Mouse (Mus musculus): ENCODE data around the gene Plcd3. TPM values are rescaled to one million over a fixed set of nuclear protein-coding genes. Genes with fewer than 3 reads are reported as not detected.

Gene Plcd3
- polyA plus RNA-seq, 1 experiment = 0.18 TPM

DNA sequence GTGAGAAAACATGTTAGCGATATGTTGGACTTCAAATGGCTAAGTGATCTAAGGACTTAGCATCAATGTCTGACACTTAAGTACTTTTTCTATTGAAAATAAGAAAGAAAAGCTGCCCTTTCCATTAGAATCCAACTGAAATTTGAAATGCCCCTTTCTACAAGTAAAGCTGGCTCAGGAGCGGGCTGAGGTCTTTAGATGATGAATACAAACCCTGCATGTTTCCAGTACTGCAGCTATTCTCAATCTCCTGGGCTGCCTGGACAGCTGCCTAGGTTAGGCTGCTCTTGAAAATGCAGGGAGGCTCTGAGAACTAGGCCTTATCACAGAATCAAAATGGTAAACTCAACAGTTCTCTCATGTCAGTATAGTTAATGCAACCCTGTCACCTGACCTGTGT lies 17.4 kb upstream of the Plcd3 start:
- Histone ChIP-seq H3K4me1 (peaks cover 29% of the 10 kb centered on the region), H3K27me3 (replicated peaks) (no peaks in the 10 kb centered on the region), H3K36me3 (replicated peaks; ENCODE audit: low read length) (peaks cover 25% of the 10 kb centered on the region), H3K4me3 (replicated peaks) (peak overlapping the region; percentile 98), H3K9me3 (no peaks in the 10 kb centered on the region)
- TF ChIP-seq GATA1 (IDR thresholded peaks at IDR 0.05; ENCODE audit: borderline replicate concordance, low read length) = no peak
- TF ChIP-seq FLI1 (IDR thresholded peaks at IDR 0.05; ENCODE audit: low read length) = no peak

DNA sequence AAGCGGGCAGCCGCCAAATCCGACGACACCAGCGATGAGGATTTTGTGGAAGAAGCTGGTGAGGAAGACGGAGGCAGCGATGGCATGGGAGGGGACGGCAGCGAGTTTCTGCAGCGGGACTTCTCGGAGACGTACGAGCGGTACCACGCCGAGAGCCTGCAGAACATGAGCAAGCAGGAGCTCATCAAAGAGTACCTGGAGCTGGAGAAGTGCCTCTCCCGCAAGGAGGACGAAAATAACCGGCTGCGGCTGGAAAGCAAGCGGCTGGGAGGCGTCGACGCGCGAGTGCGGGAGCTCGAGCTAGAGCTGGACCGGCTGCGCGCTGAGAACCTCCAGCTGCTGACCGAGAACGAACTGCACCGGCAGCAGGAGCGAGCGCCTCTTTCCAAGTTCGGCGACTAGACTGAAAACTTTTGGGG lies 16.1 kb upstream of the Plcd3 start:
- no peaks in the 10 kb centered on the region for H3K27me3 ChIP-seq (replicated peaks)
- no peaks in the 10 kb centered on the region for H3K9me3 ChIP-seq
- H3K36me3 ChIP-seq (replicated peaks; ENCODE audit: low read length) = peaks cover 33% of the 10 kb centered on the region
- no peak for TF ChIP-seq FLI1 (IDR thresholded peaks at IDR 0.05; ENCODE audit: low read length)
- TF ChIP-seq GATA1 (IDR thresholded peaks at IDR 0.05; ENCODE audit: borderline replicate concordance, low read length) = no peak
- peaks cover 27% of the 10 kb centered on the region for H3K4me1 ChIP-seq
- peak overlapping the region; percentile 98 for H3K4me3 ChIP-seq (replicated peaks)

DNA sequence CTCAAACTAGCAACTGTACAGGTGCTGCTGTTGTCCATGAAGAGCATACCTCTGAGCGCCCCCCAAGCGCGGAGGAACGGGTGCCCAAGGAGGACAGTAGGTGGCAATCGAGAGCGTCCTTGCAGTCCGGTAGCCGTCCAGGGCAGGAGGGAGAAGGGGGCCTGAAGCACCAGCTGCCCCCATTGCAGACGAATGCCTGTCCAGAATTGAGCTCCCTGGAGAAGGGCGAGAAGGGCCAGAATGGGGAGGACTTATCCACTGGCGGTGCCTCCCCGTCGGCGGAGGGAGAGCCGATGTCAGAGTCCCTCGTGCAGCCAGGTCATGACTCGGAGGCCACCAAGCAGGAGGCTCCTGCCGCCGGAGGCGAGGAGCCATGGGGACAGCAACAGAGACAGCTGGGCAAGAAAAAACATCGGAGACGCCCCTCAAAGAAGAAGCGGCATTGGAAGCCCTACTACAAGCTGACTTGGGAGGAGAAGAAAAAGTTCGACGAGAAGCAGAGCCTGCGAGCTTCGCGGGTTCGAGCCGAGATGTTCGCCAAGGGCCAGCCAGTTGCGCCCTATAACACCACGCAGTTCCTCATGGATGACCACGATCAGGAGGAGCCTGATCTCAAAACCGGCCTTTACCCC lies 15.6 kb upstream of the Plcd3 start:
- Histone ChIP-seq H3K4me3 (replicated peaks) (peak overlapping the region; percentile 98), H3K9me3 (no peaks in the 10 kb centered on the region), H3K36me3 (replicated peaks; ENCODE audit: low read length) (peaks cover 34% of the 10 kb centered on the region), H3K27me3 (replicated peaks) (no peaks in the 10 kb centered on the region), H3K4me1 (peaks cover 27% of the 10 kb centered on the region)
- TF ChIP-seq GATA1 (IDR thresholded peaks at IDR 0.05; ENCODE audit: borderline replicate concordance, low read length) = no peak
- no peak for TF ChIP-seq FLI1 (IDR thresholded peaks at IDR 0.05; ENCODE audit: low read length)

DNA sequence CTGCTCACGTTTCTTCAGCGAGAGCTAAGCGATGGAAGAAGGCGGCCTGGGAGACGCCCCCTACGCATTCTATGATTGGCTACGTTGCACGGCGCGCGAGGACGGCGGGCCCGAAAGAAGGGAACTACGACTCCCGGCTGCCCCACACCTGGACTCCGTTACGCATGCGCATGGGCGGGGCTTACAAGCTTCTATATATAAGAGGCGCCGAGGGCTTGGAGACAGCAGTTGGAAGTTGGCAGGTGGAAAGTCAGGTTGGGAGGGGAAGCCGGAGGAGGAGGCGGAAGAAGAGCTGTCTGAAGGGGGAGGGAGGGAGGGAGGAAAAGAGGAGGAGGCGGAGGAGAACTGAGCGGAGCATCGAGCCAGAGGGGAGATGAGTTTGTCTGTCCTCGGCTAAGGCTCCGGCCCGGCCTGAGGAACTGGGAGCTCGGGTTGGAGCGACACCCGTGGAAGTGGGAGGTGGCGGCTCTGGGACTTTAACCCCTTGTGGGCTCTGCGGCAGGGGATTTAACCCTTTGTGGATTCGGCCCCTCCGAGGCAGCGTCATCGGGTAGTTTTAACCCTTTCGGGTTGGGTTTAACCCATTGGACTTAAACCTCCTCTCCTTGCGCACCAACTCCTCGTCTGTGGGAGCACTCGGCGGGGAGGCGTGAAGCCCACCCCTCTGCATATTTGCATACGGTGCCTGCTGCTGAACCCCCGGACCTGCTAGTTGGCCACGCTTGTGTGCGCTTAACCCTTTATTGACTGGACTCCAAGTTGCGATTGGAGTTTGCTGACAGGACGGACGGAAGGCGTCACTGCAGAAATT lies 14.8 kb upstream of the Plcd3 start, which contains the start of gene Hexim1:
Hexim1 (plus strand) TSS at position 224 of the 811 bp plus-strand sequence.
- H3K36me3 ChIP-seq (replicated peaks; ENCODE audit: low read length) = peaks cover 39% of the 10 kb centered on the region
- TF ChIP-seq GATA1 (IDR thresholded peaks at IDR 0.05; ENCODE audit: borderline replicate concordance, low read length) (no peak), FLI1 (IDR thresholded peaks at IDR 0.05; ENCODE audit: low read length) (no peak)
- peaks cover 27% of the 10 kb centered on the region for H3K4me1 ChIP-seq
- peak within 1 kb of the TSS; percentile 98 for H3K4me3 ChIP-seq (replicated peaks)
- H3K9me3 ChIP-seq = no peaks in the 10 kb centered on the region
- H3K27me3 ChIP-seq (replicated peaks) = no peaks in the 10 kb centered on the region

DNA sequence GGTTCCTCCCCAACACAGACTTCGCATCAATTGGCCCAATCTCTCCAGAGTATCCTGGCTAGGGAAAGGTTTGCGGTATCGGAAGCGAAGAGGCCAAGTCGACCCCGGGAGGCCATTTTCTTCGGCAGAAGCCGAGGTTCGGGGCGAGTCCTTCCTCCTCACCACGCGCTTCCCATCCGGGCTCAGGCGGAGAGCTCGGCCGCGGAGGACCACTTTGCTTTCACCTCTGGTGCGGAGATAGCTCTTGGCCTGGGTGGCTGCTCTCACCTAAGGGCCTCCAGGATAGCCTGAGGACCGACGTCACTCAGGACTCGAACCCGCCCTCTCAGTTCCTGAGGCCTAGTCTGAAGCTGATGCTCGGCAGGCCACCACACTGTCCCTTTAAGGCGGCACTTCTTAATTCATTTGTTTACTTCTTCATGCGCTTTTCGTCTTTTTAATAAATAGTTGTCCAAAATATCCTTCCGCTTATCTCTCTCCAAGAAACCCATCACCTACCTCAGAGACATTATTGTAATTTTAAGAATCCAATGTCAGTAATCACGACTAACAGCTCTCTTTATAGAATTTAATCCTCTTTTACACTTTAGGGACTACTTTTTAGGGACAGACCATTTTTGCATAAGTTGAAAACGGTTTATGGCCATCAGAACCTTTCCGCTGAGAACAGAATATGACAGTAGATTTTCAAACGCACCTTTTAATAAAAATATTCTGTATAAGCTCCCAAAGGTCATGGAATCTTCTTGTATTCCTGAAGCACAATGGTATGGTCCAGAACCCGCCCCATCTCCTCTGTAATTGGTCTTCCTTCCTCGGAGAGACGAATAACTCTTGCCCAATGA lies 13.9 kb upstream of the Plcd3 start:
- H3K27me3 ChIP-seq (replicated peaks) = no peaks in the 10 kb centered on the region
- peaks cover 27% of the 10 kb centered on the region for H3K4me1 ChIP-seq
- H3K4me3 ChIP-seq (replicated peaks) = peak overlapping the region; percentile 98
- H3K36me3 ChIP-seq (replicated peaks; ENCODE audit: low read length) = peaks cover 42% of the 10 kb centered on the region
- H3K9me3 ChIP-seq = no peaks in the 10 kb centered on the region
- TF ChIP-seq GATA1 (IDR thresholded peaks at IDR 0.05; ENCODE audit: borderline replicate concordance, low read length) (no peak), FLI1 (IDR thresholded peaks at IDR 0.05; ENCODE audit: low read length) (no peak)

DNA sequence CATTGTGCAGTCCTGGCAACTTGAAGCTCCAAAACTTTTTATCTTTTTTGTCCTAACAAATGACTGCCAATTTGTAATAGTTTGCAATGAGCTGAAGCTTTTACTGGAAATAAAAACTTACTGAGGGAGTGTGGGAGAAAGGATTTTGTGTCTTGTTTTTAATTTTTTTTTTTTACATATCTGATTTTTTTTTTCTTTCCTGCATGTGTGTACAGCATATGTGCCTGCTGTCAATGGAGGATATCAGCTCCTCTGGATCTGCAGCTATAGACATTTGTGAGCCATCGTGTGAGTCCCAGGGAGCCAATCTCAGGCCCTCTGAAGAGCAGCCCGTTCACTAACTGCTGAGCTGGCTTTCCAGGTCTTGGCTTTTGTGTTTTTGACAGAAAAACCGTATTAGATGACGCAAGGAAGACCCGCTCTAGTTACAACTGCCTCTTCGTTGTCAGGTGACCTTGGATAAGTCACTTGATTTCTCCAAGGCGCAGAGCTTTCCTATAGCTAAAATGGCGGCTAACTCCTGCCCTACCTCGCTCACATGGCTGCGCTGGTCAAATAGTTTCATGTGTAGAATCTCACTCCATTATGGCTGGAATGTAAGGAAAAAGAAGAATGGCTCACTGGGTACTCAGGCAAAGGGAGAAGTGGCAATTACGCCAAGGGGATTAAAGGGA lies 12.9 kb upstream of the Plcd3 start:
- Histone ChIP-seq H3K27me3 (replicated peaks) (no peaks in the 10 kb centered on the region), H3K36me3 (replicated peaks; ENCODE audit: low read length) (peaks cover 43% of the 10 kb centered on the region), H3K9me3 (no peaks in the 10 kb centered on the region), H3K4me3 (replicated peaks) (peak overlapping the region; percentile 98), H3K4me1 (peaks cover 23% of the 10 kb centered on the region)
- TF ChIP-seq FLI1 (IDR thresholded peaks at IDR 0.05; ENCODE audit: low read length) (no peak), GATA1 (IDR thresholded peaks at IDR 0.05; ENCODE audit: borderline replicate concordance, low read length) (no peak)

DNA sequence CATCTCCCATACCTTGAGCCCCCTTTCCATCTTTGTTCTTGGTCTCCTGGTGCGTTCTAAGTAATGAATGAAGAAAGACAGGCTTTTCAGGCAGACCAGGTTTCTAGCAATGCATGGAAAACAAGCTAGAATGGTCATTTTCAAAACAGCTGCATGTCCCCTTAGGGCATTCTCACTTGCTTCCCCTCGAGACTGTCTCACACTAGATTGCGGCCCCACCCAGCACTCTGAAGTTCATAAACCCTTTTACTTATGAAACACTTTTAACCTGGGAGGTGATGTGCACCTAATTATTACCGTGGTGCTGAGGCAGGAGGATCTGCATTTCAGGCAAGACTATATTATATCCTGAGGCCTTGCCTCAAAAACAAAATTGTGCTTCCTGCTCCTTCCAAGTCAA lies 12.3 kb upstream of the Plcd3 start:
- no peaks in the 10 kb centered on the region for H3K9me3 ChIP-seq
- H3K4me3 ChIP-seq (replicated peaks) = no peak overlapping the region
- H3K27me3 ChIP-seq (replicated peaks) = no peaks in the 10 kb centered on the region
- TF ChIP-seq GATA1 (IDR thresholded peaks at IDR 0.05; ENCODE audit: borderline replicate concordance, low read length) (no peak), FLI1 (IDR thresholded peaks at IDR 0.05; ENCODE audit: low read length) (no peak)
- H3K36me3 ChIP-seq (replicated peaks; ENCODE audit: low read length) = peaks cover 47% of the 10 kb centered on the region
- peaks cover 20% of the 10 kb centered on the region for H3K4me1 ChIP-seq

DNA sequence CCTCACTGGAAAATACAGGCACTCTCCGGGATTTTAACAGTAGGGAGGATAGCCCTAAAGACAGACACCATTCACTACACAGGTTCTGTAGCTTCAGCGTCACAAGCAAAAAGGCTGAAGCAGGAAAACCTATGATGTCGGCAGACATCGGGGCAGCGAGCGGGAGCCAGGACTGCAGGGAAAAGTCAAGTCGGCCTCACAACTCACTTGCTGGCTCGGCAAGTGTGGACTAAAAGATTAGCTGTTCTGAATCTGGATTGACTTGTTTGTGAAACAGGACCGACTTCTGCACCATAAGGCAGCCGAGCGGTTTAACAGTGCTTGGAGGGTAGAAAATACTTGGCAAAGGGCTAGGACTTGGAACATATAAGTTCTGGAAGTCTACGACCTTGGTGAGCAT lies 11.5 kb upstream of the Plcd3 start:
- peaks cover 15% of the 10 kb centered on the region for H3K4me1 ChIP-seq
- TF ChIP-seq FLI1 (IDR thresholded peaks at IDR 0.05; ENCODE audit: low read length) (no peak), GATA1 (IDR thresholded peaks at IDR 0.05; ENCODE audit: borderline replicate concordance, low read length) (no peak)
- no peaks in the 10 kb centered on the region for H3K9me3 ChIP-seq
- H3K36me3 ChIP-seq (replicated peaks; ENCODE audit: low read length) = peaks cover 48% of the 10 kb centered on the region
- no peak overlapping the region for H3K4me3 ChIP-seq (replicated peaks)
- H3K27me3 ChIP-seq (replicated peaks) = no peaks in the 10 kb centered on the region

DNA sequence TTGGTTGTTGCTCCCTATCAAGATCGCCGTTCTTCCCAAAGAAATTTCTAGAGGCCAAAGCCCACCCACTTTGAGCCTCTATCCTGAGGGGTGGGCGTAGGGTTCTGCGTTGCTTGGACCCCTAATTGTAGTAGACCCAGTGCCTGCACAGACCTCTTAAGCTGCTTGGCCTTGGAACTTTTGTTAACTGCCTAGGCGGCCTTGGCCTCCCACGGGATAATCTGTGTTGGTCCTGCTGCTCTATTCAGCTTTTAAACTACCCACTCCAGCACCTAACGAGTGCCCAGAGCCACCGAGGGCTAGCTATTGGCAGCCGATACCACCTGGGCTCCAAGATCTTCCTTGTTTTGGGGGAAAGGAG lies 11.1 kb upstream of the Plcd3 start:
- peaks cover 49% of the 10 kb centered on the region for H3K36me3 ChIP-seq (replicated peaks; ENCODE audit: low read length)
- TF ChIP-seq FLI1 (IDR thresholded peaks at IDR 0.05; ENCODE audit: low read length) (no peak), GATA1 (IDR thresholded peaks at IDR 0.05; ENCODE audit: borderline replicate concordance, low read length) (no peak)
- H3K4me1 ChIP-seq = peaks cover 15% of the 10 kb centered on the region
- H3K9me3 ChIP-seq = no peaks in the 10 kb centered on the region
- H3K4me3 ChIP-seq (replicated peaks) = no peak overlapping the region
- H3K27me3 ChIP-seq (replicated peaks) = no peaks in the 10 kb centered on the region

Measured in megakaryocyte, embryonic 14.5 days (primary cell).